Mouse (Mus musculus): ENCODE results near the gene Gm4756. TPM values are rescaled to one million over a fixed set of nuclear protein-coding genes. Genes with fewer than 3 reads are reported as not detected.

Gene Gm4756
- polyA plus RNA-seq, 1 experiment from 2014 or later = not detected

DNA sequence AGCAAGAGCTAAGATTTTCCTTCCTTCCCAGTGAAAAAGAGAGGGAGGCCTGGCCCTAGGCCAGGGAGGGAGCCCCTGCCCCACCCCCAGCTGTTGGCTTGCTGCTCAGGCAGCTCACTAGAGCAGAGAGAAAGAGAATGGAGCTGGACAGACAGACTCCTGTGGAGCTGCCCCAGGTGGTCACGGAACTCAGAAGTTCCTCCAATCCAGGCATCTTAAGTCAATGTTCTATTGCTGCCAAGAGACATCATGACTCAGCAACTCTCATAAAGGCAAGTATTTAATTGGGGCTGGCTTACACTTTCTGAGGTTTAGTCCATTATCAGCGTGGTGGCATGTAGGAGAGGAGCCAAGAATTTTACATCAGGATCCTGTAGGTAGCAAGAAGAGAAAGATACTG lies 25.4 kb upstream of the Gm4756 start:
- no peaks in the 10 kb centered on the region; the same call in 1 of the 2 replicates for H3K4me1 ChIP-seq (replicated peaks)
- no peak overlapping the region for H3K27ac ChIP-seq
- H3K27me3 ChIP-seq = no peaks in the 10 kb centered on the region
- ATAC-seq (ENCODE audit: low read depth) (no peak), DNase-seq (no peak)
- WGBS (ENCODE audit: insufficient replicate concordance) = 49% methylated on average over 2 of the region's 2 CpGs
- H3K9me3 ChIP-seq (replicated peaks) = no peaks in the 10 kb centered on the region
- H3K9ac ChIP-seq = no peak overlapping the region
- H3K4me3 ChIP-seq (replicated peaks) = no peak overlapping the region
- H3K4me2 ChIP-seq = no peak overlapping the region
- no peaks in the 10 kb centered on the region for H3K36me3 ChIP-seq

DNA sequence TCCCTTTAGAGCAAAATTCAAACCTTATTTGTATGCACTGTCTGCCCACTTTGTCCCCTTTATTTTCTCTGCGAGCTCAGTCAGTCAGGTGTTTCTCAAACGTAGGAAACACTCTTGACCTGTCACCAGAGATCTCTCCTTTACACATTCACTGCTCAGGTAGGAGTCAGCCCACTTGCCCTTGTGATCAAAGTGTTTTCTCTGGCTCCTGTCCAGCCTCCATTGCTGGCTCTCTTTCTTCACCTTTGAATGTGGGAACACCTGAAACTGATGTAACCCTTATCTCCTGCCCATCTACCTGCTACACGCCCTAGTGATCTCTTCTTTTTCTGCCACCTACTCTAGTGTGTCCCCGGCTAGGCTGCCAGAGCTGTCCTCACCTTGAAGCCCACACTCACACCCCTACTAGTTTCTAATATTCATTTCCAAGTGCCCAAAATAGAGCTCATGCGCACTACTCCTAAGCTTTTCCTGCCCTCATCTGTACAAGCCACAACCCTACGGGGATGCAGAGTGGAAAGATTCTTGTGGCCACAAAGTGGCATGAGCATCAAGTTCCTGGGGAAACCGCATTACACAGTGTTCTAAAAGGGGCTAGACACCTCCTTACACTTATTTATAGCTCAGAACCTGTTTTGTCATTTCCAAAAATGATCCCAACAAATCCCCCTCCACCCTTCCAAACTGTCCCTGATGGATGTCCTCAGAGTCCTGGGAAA lies 24.8 kb upstream of the Gm4756 start:
- Histone ChIP-seq H3K36me3 (no peaks in the 10 kb centered on the region), H3K27ac (no peak overlapping the region), H3K9me3 (replicated peaks) (no peaks in the 10 kb centered on the region), H3K4me3 (replicated peaks) (no peak overlapping the region), H3K4me2 (no peak overlapping the region), H3K9ac (no peak overlapping the region), H3K27me3 (no peaks in the 10 kb centered on the region), H3K4me1 (replicated peaks) (no peaks in the 10 kb centered on the region; the same call in 1 of the 2 replicates)
- WGBS (ENCODE audit: insufficient replicate concordance) = 47% methylated on average over 7 of the region's 7 CpGs
- no peak for ATAC-seq (ENCODE audit: low read depth)
- DNase-seq = no peak

DNA sequence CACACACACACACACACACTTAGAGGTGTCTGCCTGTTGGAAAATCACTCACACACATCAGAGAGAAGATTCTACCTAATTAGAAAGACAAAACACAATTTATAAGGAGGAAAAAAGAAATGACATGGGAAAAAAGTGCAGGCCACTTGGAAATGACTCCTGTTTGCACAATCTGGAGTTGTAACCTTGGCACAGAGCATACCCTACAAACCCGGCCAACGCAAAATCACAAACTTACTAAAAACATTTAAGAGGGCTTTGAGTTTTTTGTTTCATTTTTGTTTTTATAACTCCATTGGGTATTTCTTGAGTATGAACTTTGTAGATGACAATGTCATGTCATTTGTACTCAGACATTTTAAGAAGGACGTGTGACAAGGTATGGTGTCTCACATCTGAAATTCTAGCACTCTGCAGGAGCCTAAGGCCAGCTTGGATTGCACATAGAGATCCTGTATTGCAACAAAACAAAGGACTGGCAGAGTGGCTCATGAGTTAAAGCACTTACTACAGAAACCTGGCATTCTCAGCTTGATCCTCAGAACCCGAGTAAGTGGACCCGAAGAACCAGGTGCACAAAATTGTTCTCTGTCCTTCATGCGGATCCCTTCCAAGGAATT lies 22.2 kb upstream of the Gm4756 start:
- no peaks in the 10 kb centered on the region for H3K27me3 ChIP-seq
- DNase-seq (no peak), ATAC-seq (ENCODE audit: low read depth) (no peak)
- WGBS (ENCODE audit: insufficient replicate concordance) = 76% methylated on average over 6 of the region's 6 CpGs
- no peak overlapping the region for H3K4me3 ChIP-seq (replicated peaks)
- H3K9ac ChIP-seq = no peak overlapping the region
- H3K9me3 ChIP-seq (replicated peaks) = no peaks in the 10 kb centered on the region
- no peaks in the 10 kb centered on the region; the same call in 1 of the 2 replicates for H3K4me1 ChIP-seq (replicated peaks)
- H3K27ac ChIP-seq = no peak overlapping the region
- no peaks in the 10 kb centered on the region for H3K36me3 ChIP-seq
- no peak overlapping the region for H3K4me2 ChIP-seq

DNA sequence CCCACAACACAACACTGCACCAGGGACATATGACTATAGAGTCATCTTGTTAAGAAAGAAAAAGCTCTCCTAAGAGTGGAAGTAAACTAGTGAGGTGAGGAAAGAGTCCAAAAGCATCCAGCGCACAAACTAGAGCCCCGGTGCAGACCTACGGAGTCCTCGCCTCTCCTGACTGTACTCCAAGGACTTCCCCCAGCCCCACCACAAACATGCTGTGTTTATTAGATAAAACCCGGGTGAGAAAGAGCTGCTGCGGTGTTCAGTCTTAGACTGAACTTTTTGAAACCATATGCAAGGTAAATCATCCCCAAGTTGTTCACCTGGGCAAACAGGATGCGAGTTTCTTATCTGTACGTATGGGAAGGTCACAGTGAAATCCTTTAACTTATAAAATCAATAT lies 21.5 kb upstream of the Gm4756 start:
- WGBS (ENCODE audit: insufficient replicate concordance) = 26% methylated on average over 8 of the region's 8 CpGs
- no peak for DNase-seq
- no peak overlapping the region for H3K27ac ChIP-seq

DNA sequence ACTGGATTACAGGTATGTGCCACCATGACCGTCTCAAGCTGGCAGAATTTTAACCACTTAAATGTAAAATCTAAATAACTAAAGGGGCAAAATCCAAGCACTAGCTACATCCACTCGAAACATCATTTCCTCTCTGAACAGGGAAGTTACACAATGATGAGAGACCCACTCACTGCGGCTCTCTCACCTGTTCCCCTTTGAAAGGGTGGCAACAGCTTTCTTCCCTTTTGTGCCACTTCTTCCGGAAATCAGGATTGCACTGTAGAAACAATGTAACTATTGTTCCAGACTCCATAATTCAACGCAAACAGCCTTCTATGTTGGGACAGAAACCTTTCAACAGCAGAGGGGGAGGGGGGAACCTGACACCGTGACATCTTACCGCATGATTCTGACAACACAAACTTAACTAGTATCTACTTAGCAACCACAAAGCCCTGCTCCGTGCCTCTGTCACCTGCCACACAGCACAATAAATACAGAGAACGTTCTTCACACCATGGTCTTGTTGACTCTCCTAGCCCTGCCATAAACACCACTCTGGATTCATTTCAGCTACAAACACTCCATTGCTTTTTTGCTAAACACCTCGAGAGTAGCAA lies 18.5 kb upstream of the Gm4756 start:
- DNase-seq = no peak
- H3K9me3 ChIP-seq (replicated peaks) = no peaks in the 10 kb centered on the region
- no peak overlapping the region for H3K4me3 ChIP-seq (replicated peaks)
- 54% methylated on average over 10 of the region's 10 CpGs for WGBS (ENCODE audit: insufficient replicate concordance)
- H3K36me3 ChIP-seq = no peaks in the 10 kb centered on the region
- H3K4me2 ChIP-seq = no peak overlapping the region
- ATAC-seq (ENCODE audit: low read depth) = no peak
- no peak overlapping the region for H3K9ac ChIP-seq
- no peaks in the 10 kb centered on the region for H3K27me3 ChIP-seq
- peaks cover 18% of the 10 kb centered on the region for H3K4me1 ChIP-seq (replicated peaks)
- H3K27ac ChIP-seq = no peak overlapping the region

More for the DNA sequence above, 21.5 kb upstream of the Gm4756 start:
- Histone ChIP-seq H3K9ac (no peak overlapping the region), H3K9me3 (replicated peaks) (no peaks in the 10 kb centered on the region), H3K4me3 (replicated peaks) (no peak overlapping the region), H3K27me3 (no peaks in the 10 kb centered on the region), H3K4me2 (no peak overlapping the region), H3K36me3 (no peaks in the 10 kb centered on the region), H3K4me1 (replicated peaks) (no peaks in the 10 kb centered on the region; the same call in 1 of the 2 replicates)
- no peak for ATAC-seq (ENCODE audit: low read depth)

DNA sequence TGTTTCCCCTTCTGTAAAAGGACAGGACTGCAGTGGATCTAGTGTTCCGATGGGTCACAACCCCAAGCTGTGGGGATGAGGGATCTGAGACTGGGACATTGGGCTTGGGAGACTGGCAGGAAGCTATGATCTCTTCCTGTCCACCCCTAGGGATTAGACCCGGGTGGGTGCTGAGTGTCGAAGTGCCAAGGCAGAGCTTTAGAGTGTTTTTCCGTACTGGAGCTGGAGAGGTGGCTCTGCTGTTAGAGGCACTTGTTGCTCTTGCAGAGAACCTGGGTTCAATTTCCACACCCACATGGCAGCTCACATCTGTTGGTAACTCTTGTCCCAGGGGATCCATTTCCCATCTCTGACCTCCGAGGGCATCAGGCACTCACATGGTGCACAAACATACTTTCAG lies 16.6 kb upstream of the Gm4756 start:
- H3K4me1 ChIP-seq (replicated peaks) = peaks cover 18% of the 10 kb centered on the region
- no peak overlapping the region for H3K4me2 ChIP-seq
- no peaks in the 10 kb centered on the region for H3K36me3 ChIP-seq
- H3K9me3 ChIP-seq (replicated peaks) = no peaks in the 10 kb centered on the region
- H3K27ac ChIP-seq = no peak overlapping the region
- ATAC-seq (ENCODE audit: low read depth) = no peak
- no peak overlapping the region for H3K9ac ChIP-seq
- WGBS (ENCODE audit: insufficient replicate concordance) = 71% methylated on average over 5 of the region's 5 CpGs
- H3K27me3 ChIP-seq = no peaks in the 10 kb centered on the region
- no peak overlapping the region for H3K4me3 ChIP-seq (replicated peaks)
- DNase-seq = no peak

DNA sequence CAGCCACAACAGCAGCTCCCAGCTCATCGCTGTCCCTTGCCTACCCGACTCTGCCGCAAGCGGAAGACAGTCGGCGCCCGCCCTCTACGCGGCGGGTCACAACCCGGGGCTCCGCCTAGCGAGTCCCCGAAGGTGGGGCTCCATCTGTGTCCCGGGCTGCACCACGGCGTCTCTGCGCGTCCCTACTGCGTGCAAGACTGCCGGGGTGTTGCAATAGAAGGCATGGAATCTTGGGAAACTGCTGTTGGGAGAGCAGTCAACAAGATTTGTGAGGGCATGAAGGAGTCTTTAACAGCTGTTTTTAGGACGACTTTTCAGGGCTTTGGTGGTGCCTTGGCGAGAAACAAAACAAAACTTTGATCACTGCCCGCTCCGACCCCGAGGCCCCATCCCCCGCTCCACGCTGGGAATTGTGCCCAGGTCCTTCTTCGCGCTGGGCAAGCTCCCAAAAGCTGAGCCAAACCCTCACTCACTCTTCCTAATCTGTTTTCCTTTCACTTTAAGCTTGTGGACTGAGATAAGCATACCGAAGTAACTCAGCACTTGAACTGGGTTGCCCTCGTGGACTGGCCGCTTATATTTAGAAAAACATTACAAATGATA lies 15.4 kb upstream of the Gm4756 start, which contains the start of gene Dhrs7:
Gene Dhrs7 (minus strand): TSS at position 175 of the 603 bp plus-strand sequence.
- Histone ChIP-seq H3K9ac (peak within 1 kb of the TSS; percentile 69), H3K4me2 (peak within 1 kb of the TSS; percentile 89), H3K4me3 (replicated peaks) (peak within 1 kb of the TSS; percentile 65), H3K9me3 (replicated peaks) (no peaks in the 10 kb centered on the region), H3K4me1 (replicated peaks) (peaks cover 18% of the 10 kb centered on the region), H3K27ac (peak within 1 kb of the TSS; percentile 54), H3K27me3 (no peaks in the 10 kb centered on the region), H3K36me3 (no peaks in the 10 kb centered on the region)
- ATAC-seq (ENCODE audit: low read depth) = peak; percentile 96
- peak; percentile 72 for DNase-seq
- WGBS (ENCODE audit: insufficient replicate concordance) = under 1% methylated on average over 33 of the region's 33 CpGs

DNA sequence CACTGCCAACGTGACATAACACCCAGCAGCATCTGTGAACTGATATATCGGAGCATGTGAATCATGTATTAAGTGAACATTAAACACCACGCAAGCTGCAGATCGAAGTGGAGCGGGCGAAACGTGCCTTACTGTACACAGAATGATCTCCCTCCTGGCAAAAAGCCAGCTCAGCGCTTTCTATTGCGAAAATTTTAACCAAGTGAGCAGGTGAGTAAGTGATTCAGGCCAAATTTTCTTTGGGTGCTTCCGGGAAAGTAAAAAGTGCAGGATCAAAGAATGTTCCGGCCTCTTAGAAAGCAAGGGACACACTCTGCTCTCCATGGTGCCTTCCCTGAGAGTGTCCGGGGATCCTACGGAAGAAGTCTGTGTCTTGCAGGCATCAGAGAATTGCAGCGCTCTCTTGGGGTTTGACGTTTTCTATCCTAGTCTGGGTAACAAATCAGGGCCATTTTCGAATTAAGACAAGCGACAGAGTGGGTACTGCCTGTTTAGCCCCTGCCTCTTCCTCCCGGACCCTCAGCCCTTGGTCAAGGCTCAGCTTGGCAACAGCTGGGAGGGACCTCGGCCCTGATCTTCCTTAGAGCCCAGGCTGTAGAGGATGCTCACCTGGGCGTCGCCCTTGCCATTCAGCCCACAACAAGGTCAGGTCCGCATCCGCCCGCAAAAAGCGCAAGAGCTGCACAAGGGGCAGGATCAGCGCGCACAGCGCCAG lies 14.7 kb upstream of the Gm4756 start:
- Histone ChIP-seq H3K4me3 (replicated peaks) (peak overlapping the region; percentile 65), H3K27ac (peak overlapping the region; percentile 54; the same call in 1 of the 2 replicates), H3K9ac (peak overlapping the region; percentile 69), H3K9me3 (replicated peaks) (no peaks in the 10 kb centered on the region), H3K4me1 (replicated peaks) (peaks cover 18% of the 10 kb centered on the region), H3K27me3 (no peaks in the 10 kb centered on the region), H3K36me3 (no peaks in the 10 kb centered on the region), H3K4me2 (peak overlapping the region; percentile 89)
- DNase-seq (no peak), ATAC-seq (ENCODE audit: low read depth) (peak; percentile 22; the same call in 1 of the 2 replicates)
- WGBS (ENCODE audit: insufficient replicate concordance) = 12% methylated on average over 28 of the region's 28 CpGs

DNA sequence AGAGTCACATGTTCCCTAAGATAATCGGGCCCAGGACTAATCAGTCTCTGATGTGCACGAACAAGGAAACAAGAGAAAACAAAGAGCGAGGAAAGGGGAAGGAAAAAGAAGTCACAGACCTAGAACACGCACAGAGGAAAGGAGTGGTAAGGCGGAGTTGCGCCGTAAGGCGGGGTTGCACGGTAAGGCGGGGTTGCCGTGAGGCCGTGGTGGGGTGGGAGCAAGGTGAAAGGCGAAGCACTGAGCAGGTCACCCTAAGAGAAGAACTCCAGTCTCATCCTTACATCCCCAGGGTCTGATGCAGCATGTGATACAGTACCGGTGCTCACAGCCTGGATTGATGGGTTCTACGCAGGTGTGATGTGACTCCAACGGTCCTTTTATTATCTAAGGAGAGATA lies 6.3 kb upstream of the Gm4756 start:
- DNase-seq (no peak), ATAC-seq (ENCODE audit: low read depth) (no peak)
- Histone ChIP-seq H3K36me3 (no peaks in the 10 kb centered on the region), H3K4me3 (replicated peaks) (no peak overlapping the region), H3K4me1 (replicated peaks) (no peaks in the 10 kb centered on the region), H3K27ac (no peak overlapping the region), H3K27me3 (no peaks in the 10 kb centered on the region), H3K9ac (no peak overlapping the region), H3K9me3 (replicated peaks) (no peaks in the 10 kb centered on the region), H3K4me2 (no peak overlapping the region)
- WGBS (ENCODE audit: insufficient replicate concordance) = 75% methylated on average over 16 of the region's 16 CpGs

DNA sequence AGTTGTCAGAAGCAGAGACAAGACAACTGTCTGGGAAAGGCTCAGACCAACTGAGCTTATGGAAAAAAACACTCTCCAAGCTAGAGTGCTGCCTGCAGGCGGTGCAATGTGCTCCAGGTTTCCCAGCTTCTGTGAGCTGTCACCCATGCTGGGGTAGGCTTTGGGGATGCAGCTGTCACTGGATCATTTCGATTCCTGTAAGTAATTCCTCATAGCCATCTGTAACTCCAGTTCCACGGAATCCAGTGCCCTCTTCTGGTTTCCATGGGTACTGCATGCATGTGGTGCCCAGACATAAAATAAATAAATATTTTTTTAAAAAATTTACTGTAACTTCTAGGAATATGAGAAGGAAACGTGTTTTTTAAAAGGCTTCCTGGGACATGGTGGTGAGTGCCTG lies 5.2 kb upstream of the Gm4756 start:
- Histone ChIP-seq H3K4me3 (replicated peaks) (no peak overlapping the region), H3K4me2 (no peak overlapping the region), H3K9ac (no peak overlapping the region), H3K27ac (no peak overlapping the region), H3K4me1 (replicated peaks) (no peaks in the 10 kb centered on the region), H3K9me3 (replicated peaks) (no peaks in the 10 kb centered on the region), H3K36me3 (no peaks in the 10 kb centered on the region), H3K27me3 (no peaks in the 10 kb centered on the region)
- DNase-seq (no peak), ATAC-seq (ENCODE audit: low read depth) (no peak)
- 26% methylated on average over 4 of the region's 4 CpGs for whole genome bisulfite sequencing (ENCODE audit: insufficient replicate concordance)

DNA sequence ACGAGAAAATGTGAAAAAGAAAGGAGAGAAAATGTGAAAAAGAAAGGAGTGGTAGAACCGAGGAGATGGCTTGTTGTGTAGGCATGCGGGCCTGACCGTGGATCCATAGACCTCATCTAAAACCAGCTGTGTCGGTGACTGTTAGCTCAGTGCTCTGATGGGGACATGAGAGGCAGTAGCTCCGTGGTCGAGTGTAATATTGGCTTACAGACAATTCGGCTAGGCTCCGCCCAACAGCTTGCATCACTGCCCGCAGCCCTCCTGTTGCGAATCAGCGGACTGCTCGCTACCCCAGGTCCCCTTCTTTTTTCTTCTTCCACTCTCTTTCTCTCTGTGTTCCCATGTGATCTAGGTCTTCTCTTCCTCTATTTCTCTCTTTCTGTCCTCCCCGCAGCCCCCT lies 540 bp downstream of the Gm4756 start:
- Histone ChIP-seq H3K36me3 (no peaks in the 10 kb centered on the region), H3K9ac (no peak overlapping the region), H3K27ac (no peak overlapping the region), H3K4me1 (replicated peaks) (no peaks in the 10 kb centered on the region), H3K27me3 (no peaks in the 10 kb centered on the region), H3K9me3 (replicated peaks) (no peaks in the 10 kb centered on the region), H3K4me3 (replicated peaks) (no peak overlapping the region), H3K4me2 (no peak overlapping the region)
- 82% methylated on average over 14 of the region's 14 CpGs for WGBS (ENCODE audit: insufficient replicate concordance)
- DNase-seq = no peak
- ATAC-seq (ENCODE audit: low read depth) = no peak

Data from liver, embryonic 13.5 days (tissue).